Mouse (Mus musculus) kidney, embryonic 16.5 days (tissue): ENCODE results near the gene Tmem174. TPM values are rescaled to one million over a fixed set of nuclear protein-coding genes. Genes with fewer than 3 reads are reported as not detected.

ENCODE experiments used
- ATAC-seq: fragments of 200-750 bp; cut with Nextera tagmentation; 2 replicates; pipeline ENCODE4 v1.8.0; 2017; ENCODE audit warnings: moderate TSS enrichment; ENCODE audit not compliant: low FRiP score, low TSS enrichment
- H3K27ac ChIP-seq: fragments of 300-500 bp; sonication (generic); 2 replicates; pipeline ENCODE4 v1.5.1; 2014; ENCODE audit warnings: low read length
- H3K27me3 ChIP-seq: fragments of 300-500 bp; sonication (generic); 2 replicates; pipeline ENCODE4 v1.6.1; 2014; ENCODE audit warnings: low read length, control low read depth, mixed read lengths; ENCODE audit not compliant: insufficient read depth
- H3K36me3 ChIP-seq: fragments of 300-500 bp; sonication (generic); 2 replicates; pipeline ENCODE4 v1.6.1; 2014; ENCODE audit warnings: low read length, control low read depth, mixed read lengths; ENCODE audit not compliant: insufficient read depth
- H3K4me1 ChIP-seq: fragments of 300-500 bp; sonication (generic); 2 replicates; pipeline ENCODE4 v1.6.1; 2014; ENCODE audit warnings: low read length, control low read depth, mixed read lengths; ENCODE audit not compliant: insufficient read depth
- H3K4me2 ChIP-seq: fragments of 300-500 bp; sonication (generic); replicated peaks from 2 replicates; pipeline ENCODE4 v1.6.1; 2014; ENCODE audit warnings: low read depth, low read length
- H3K4me3 ChIP-seq: fragments of 300-500 bp; sonication (generic); 2 replicates; pipeline ENCODE4 v1.5.1; 2014; ENCODE audit warnings: mild to moderate bottlenecking, low read length
- H3K9ac ChIP-seq: fragments of 300-500 bp; sonication (generic); replicated peaks from 2 replicates; pipeline ENCODE4 v1.6.1; 2014; ENCODE audit warnings: low read length
- H3K9me3 ChIP-seq: fragments of 300-500 bp; sonication (generic); 2 replicates; pipeline ENCODE4 v1.6.1; 2016; ENCODE audit warnings: low read length, control low read depth
- WGBS: fragments of 180-500 bp; shearing (Covaris S2); extraction: QIAGEN DNeasy Blood & Tissue Kit; methylation state at CpG from one replicate; pipeline ENCODE4 v1.1.7; 2014; 5-methylcytosine and 5-hydroxymethylcytosine counted together
- polyA plus RNA-seq: library from polyadenylated mRNA; unstranded; fragments of >200 nt; fragmentation: Nextera tagmentation; extraction: Ambion mirVana; gene quantifications from 2 replicates; pipeline ENCODE4 v1.2.1, GENCODE M21; 2015

Gene Tmem174
- polyA plus RNA-seq, 1 experiment from 2014 or later: 44.3 TPM

GRCm38 (mm10) chr13:98588480-98588879 lies 48.7 kb downstream of the Tmem174 start:
- WGBS: 7% methylated on average over 12 of the region's 12 CpGs
- Histone ChIP-seq H3K27me3 (peaks cover 40% of the 10 kb centered on the region), H3K9me3 (no peaks in the 10 kb centered on the region), H3K4me1 (peaks cover 45% of the 10 kb centered on the region), H3K4me2 (peak overlapping the region; percentile 82), H3K27ac (no peak overlapping the region), H3K36me3 (no peaks in the 10 kb centered on the region), H3K9ac (peak overlapping the region; percentile 67), H3K4me3 (peak overlapping the region; percentile 53)
- no peak for ATAC-seq

DNA sequence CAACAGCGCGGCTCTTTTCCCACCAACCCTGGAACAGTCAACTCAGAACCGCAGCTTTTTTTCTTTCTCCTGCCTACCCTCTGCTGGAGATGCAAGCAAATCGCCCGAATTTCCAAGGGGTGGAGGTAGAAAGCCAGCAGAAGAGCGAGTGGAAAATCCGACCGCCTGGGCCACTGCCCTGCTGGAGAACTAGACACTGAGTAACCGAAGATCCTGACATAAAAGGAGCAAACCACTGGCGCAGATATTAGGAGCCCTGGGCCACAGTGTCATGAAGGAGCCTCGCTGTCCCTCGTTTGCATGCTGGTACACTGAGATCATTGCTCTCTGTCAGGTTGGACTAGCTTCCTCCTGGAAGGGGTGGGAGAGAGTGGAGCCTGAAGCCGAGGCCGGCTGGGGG lies 49.6 kb downstream of the Tmem174 start:
- Histone ChIP-seq H3K27ac (no peak overlapping the region), H3K4me1 (peaks cover 41% of the 10 kb centered on the region), H3K36me3 (no peaks in the 10 kb centered on the region), H3K9me3 (no peaks in the 10 kb centered on the region), H3K4me2 (peak overlapping the region; percentile 19; the same call in 1 of the 2 replicates), H3K9ac (no peak overlapping the region; the same call in 1 of the 2 replicates), H3K27me3 (peaks cover 43% of the 10 kb centered on the region), H3K4me3 (peak overlapping the region; percentile 12; the same call in 1 of the 2 replicates)
- peak; percentile 22; the same call in 1 of the 2 replicates for ATAC-seq
- 5% methylated on average over 14 of the region's 14 CpGs for WGBS

- WGBS: 26% methylated on average over 17 of the region's 17 CpGs
- Histone ChIP-seq H3K4me3 (no peak overlapping the region; the same call in 1 of the 2 replicates), H3K9ac (peak overlapping the region; percentile 28; the same call in 1 of the 2 replicates), H3K4me2 (peak overlapping the region; percentile 31; the same call in 1 of the 2 replicates), H3K27me3 (peaks cover 43% of the 10 kb centered on the region), H3K27ac (0 out of 2 replicates have a peak overlapping the region, but pooled peaks have one; percentile 17), H3K4me1 (peaks cover 37% of the 10 kb centered on the region), H3K36me3 (no peaks in the 10 kb centered on the region), H3K9me3 (no peaks in the 10 kb centered on the region)
- ATAC-seq: no peak
These were observed 50.2 kb downstream of the Tmem174 start for GRCm38 (mm10) chr13:98586817-98587575.

Other genes starting within 250 kb of the Tmem174 start
- gene Gm10320, start 145.4 kb downstream of the Tmem174 start, polyA plus RNA-seq: 1.8 and 2.5 TPM in 2 replicates
- gene Tmem171, start 57.4 kb upstream of the Tmem174 start, polyA plus RNA-seq: 9.0 and 10.5 TPM in 2 replicates
- gene Fcho2, start 178.0 kb upstream of the Tmem174 start, polyA plus RNA-seq: 37.5 and 44.7 TPM in 2 replicates